Mouse (Mus musculus): Measurements from ENCODE around the gene 1700123O20Rik.

Gene 1700123O20Rik

DNA sequence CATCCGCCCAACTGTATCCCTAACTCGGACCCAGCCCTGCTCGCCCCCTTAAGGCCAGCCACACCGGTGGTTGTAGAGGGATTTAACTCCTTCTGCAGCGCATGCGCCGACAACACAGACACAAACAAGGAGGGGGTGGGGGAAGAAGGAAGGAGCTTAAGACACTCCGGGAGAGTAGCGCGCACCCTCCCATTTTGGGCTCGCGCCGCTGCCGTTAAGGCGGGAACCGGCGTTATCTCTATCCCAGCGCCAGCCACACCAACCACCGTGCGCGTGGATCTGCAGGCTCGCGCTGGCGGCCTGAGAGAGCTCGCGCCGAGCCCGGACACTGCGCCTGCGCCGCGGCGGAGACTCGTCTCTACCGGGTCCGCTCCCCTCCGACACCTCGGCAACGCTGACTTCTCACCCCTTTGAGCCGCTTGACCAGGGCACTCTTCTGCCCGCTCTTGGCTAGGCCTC is at the start of gene 1700123O20Rik:
1700123O20Rik (plus strand) TSS at position 154 of the 459 bp plus-strand sequence.
- in situ Hi-C loops (cut with MboI), result no loop called here

DNA sequence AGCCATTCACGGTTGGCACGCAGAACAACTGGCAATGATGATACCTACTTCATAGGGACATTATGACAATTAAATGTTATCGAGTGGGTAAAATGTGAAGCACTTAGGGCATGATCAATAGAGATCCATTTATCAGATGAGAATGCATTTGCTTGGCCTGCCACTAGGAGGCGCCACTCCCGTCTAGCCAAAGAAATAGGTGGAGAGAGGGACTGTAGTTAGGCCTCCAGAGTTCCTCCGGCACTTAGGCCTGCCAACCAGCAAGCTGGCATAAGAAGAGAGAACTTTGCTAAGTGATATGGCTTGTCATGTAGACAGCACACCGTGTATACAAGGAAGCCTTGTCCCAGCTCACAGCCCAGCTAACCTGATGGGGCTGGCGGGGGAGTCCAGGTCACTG is 49.1 kb upstream of the 1700123O20Rik start:
- in situ Hi-C loops (cut with MboI), result no loop called here

DNA sequence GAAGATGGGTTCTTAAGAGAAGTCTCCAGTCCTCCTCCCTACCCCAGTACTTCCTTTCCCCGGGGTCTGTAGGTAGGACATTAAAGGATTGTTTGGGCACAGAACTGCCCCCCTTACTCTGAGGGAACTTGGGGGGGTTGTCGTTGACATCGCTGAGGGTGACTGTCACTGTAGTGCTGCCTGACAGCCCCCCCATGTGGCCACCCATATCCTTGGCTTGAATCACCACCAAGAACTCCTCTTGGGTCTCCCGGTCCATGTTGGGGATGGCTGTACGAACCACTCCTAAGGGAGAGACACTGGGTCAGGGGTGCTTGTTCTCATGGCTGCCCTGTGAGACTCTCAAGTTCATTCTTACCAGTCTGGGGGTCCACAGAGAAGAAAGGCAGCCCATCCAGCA is 47.8 kb upstream of the 1700123O20Rik start:
- in situ Hi-C loops (cut with MboI), result no loop called here

DNA sequence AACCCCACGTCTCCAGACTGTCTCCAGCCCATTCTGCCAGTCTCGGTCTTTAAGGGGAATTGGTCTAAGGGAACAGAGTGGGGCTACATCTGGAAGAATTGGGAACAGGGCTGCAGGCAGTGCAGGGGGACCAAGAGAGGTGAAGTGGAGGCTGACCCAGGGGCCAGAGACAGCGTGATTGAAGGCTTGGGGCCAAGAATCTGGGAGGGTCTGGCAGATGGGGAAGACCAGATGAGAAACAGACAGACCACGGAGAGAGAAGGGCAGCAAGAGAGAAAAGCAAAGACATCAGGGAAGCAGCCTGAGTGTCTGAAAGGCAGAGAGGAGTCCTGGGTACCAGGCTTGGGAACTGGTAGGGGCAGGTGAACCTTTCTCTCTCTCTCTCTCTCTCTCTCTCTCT is 45.9 kb upstream of the 1700123O20Rik start:
- in situ Hi-C loops (cut with MboI), result no loop called here

DNA sequence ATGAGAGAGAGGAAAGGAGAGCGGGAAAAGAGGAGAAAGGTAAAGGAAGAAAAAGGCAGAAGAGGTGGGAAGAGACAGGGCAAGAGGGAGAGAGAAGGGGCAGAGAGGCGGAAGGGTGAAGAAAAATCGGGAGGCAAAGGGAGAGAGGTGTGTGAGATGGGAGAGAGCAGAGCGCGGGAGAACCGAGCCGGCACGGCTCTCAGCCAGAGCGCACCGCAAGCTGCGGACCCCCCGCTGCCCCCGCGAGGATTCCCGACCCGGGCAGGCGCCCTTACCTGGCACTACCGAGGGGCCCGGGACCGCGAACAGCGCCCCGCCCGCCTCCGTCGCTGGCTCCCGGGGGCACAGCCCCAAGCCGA is 45.1 kb upstream of the 1700123O20Rik start, which contains the start of gene Gm17606:
Gm17606 (plus strand) TSS at position 7 of the 359 bp plus-strand sequence.
- in situ Hi-C loops (cut with MboI), result no loop called here

DNA sequence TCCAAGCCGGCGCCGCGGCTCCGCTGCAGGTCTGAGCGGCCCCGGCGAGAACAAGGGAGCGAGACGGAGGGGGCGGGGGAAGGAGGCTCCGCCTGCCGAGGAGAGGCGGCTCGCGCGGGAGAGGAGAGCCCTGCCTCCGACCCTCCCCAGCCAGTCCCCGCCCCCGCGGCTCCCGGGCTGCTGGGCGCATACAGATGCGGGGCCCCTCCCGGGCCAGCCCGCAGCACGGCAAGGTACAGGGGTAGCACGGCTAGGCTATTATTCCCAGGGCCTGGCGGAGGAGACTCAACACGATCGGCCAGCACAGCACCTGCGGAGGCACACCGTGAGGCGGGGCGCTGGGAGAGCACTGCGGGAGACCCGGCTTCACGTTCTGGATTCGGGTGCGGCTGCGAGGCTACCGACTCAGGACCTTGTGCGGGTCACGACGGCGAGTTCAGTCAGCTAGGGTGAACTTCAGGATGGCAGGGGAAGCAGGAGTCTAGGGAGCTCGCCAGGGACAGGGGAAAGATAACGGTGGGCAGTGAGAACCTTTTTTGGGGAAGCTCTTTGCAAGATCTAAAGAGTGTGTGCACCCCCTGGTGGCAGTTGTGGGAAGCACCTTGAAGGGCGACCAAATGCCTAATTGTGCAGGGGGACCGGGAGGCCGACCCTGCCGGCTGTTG is 44.6 kb upstream of the 1700123O20Rik start, which contains the start of gene Cdh24:
Cdh24 (minus strand) TSS at position 60 of the 665 bp plus-strand sequence.
- in situ Hi-C loops (cut with MboI), result no loop called here

DNA sequence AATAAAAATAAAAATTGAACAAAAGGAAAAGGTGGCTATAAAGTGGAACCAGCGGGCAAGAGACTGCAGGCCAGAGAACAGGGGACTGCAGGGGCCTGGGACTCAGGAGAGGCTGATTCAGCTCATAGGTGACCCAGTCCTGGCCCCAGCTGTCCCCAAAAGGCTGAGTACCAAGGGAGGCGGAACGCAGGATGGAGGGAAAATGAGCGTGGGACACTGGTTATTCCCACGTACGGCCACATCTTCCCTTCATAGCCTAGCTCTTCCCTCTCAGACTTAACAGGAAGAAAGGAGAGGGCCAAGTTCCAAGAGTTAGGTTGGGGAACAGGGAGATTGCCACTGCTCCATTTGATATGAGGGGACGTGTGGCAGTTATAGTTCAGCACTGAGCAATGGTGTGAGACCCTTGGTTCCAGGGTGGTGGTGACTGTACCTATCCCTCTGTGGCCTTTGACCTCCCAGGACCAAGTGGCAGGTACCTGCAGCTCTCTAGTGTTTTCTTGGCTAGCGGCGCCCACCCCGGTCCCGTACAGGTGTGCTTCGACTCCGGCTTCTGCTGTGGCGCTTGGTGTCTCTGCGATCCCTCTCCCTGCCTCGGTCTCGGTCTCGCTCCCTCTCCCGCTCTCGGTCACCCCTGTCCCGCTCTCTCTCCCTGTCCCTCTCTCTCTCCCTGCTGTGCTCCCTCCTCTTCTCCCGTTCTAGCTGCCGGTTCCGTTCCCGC is 43.6 kb upstream of the 1700123O20Rik start:
- in situ Hi-C loops (cut with MboI), result no loop called here

DNA sequence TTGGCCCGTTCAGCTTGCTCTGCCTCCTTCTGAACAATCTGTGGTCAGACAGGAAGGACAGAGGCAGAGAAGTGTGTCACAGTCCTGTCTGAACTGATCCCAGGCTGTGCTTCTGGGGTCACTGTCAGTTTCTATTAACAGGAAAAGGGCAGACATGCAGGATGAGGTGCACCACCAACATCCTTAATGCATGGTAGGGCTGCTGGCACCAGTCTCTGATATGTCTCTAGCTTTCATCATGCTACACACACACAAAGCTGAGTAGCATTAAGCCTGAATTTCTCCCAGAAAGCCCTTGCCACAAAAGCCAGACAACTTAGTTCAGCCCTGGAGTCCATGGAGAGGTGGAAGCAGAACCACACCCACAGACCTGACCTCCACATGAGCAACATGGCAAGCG is 43.0 kb upstream of the 1700123O20Rik start:
- in situ Hi-C loops (cut with MboI), result no loop called here

DNA sequence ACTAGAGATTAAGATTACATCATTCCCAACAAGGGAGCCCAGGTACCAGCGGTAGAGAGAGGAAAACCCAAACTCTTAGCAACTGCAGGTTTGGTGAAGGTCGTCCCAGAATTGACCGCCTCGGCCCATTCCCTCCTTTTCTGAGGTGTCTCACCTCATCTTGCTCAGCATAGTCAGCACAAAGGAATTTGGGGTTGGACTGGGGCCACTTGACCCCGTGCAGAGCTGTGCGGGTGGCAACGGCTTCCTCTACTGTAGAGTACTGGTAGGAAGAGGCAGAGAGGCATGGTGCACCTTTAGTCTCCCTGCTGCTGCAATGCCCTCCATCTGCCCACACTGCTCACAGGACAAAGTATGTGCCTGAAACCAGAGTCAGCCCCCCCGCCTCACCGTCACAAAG is 41.7 kb upstream of the 1700123O20Rik start:
- in situ Hi-C loops (cut with MboI), result no loop called here

DNA sequence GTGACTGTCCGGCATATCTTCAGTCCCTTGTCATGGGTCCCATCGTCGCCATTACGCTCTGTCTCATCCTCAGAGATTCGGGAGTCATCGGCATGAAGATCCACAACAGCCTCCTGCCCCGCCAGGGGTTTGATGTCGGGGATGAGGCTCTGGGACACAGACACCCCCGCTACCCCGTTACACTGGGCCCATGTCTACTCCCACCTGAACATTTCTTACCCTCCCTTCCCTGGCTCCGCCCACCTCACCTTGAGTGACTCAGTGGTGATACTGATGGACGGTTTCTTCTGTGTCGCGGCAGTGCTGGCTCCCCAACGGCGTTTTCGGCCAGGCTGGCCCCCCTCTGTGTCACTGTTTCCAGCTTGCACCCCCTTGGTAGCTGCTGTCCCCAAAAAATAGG is 39.6 kb upstream of the 1700123O20Rik start:
- in situ Hi-C loops (cut with MboI), result no loop called here

DNA sequence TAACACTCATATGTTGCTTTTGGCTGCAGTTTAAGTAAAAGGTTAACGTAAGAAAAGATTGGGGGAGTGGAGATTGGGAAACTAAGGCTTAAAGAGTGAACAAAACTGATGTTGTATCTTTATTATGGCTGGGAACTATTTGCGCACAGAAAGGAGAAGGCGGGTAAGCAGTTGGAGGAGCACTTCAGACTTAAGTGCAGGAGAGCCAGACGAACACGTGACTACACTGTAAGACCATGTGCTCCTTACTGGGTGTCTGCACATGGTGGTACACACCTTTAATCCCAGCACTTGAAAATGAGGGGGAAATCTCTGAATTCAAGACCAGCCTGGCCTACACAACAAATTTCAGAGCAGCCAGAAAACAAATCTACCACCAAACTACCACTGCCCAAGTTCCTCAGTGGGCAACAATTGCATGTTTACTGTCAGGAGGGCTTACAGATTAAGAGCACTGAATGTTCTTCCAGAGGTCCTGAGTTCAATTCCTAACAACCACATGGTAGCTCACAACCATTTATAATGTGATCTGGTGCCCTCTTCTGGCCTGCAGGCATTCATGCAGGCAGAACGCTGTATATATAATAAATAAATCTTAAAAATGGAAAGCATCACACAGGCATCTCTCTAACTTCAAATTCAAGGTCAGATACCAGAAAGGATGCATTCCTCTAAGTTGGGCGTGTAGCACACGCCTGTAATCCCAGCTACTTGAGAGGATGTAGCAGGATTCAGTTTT is 38.9 kb upstream of the 1700123O20Rik start:
- in situ Hi-C loops (cut with MboI), result no loop called here

DNA sequence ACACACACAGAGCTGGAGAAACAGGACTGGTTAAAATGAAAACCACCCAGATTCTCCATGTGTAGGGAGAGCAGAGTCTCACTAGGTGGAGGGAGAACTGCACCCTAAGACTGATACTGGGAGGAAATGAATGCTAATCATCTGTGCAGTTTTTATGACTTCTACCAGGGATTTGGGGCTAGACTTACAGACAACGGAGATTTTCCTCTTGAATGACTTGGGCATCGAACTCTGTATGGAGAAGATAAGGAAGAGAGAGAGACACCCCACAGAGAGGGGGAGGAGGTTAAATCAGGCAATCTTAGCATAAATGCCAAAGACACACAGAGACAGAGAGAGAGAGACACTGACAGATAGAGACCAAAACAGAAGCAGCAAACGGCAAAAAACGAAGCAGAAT is 38.1 kb upstream of the 1700123O20Rik start:
- in situ Hi-C loops (cut with MboI), result no loop called here

DNA sequence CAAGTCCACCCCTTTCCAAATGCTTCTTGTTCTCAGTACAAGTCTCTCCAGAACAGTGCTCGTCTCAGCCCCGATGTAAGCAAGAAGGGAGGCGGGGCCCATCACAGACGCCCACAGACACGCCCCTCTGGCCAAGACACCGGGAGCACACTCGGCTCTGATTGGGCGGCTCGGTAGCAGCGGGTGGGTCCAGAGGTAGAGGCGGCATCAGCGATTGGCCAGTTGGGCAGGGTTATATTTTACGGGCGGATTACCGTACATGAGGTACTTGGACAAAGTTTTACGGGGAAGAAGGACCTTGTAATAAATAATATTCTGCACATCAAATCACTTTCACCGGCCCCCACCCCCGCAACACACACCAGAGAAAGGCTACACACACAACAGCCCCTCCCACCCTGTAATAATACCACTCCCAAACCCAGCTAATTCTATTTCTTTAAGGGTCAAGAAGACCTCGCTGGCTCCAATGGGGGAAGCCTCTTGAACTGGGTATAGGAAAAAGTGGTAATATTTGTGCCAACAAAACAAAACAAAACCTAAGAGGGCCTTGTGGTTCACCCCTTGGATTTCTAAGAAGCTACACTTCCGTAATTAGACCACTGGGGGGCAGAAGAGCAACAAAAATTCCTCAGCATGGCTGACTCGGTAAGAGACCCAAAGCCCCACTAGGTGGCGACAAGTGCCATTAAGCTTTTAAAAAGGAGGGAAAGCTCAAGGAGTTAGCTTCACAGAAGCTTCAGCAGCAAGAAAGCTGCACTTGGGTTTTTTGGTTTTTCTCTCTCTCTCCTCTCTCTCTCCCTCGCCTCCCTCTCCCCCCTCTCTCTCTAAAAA is 35.2 kb upstream of the 1700123O20Rik start:
- in situ Hi-C loops (cut with MboI), result loop anchor here (25.0 kb wide), 1 partner anchor 589 kb away; no protein-coding TSS in a partner anchor

DNA sequence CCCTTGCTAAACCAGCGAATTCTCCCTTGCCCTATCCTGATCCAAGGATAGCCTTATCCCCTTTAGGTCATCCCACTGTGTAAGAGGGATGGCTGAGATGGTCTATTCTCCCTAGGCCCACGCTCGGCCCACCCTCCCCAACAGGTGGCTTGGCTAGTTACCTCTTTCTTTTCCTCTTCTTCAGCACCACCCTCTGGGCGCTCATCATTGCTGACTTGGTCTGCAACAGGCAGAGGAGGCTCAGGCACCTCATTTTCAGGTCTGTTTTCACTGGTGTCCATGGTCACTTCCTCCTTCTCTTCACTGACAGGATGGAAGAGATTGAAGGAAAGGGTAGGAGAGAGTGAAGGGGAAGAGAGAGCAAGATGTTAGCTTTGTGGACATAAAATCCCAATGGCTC is 34.5 kb upstream of the 1700123O20Rik start:
- in situ Hi-C loops (cut with MboI), result loop anchor here (25.0 kb wide), 1 partner anchor 589 kb away; no protein-coding TSS in a partner anchor

DNA sequence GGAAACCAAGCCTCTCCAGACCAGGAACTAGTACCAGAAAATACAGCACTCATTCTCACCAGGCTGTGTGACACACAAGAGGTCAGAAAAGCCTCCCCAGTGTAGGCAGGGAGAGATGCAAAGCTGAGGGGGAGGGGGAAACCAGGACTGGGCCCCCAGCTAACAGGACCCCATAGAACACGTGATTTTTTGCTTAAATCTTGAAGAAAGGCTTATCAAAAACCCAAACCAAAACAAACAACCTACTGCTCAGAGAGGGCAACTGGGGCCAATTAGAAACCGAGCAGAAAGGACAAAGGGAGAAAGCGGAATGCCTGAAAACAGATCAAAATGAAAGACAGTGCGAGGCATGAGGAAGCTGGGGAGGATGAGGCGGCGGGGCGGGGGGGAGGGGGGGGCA is 33.2 kb upstream of the 1700123O20Rik start:
- in situ Hi-C loops (cut with MboI), result loop anchor here (25.0 kb wide), 1 partner anchor 590 kb away; no protein-coding TSS in a partner anchor

DNA sequence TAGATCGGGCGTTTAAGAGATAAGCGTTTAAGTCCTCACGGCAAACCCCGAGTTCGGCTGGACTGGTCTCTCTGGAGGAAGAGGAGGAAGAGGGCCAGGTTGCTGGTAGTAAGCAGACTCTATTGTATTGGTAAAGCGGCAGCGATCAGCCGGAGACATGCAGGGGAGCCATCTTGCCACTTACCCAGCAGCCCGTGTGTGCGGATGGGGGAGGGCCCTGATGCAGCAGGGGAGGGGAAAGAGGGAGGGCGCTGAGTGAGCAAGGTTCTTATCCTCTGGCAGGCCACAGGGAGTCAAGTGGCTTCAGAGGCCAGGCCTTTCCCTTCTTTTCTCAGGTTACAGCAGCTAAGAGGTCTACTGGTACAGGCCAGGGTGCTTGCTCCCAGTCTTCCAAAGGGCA is 32.5 kb upstream of the 1700123O20Rik start:
- in situ Hi-C loops (cut with MboI), result loop anchor here (25.0 kb wide), 1 partner anchor 591 kb away; no protein-coding TSS in a partner anchor

DNA sequence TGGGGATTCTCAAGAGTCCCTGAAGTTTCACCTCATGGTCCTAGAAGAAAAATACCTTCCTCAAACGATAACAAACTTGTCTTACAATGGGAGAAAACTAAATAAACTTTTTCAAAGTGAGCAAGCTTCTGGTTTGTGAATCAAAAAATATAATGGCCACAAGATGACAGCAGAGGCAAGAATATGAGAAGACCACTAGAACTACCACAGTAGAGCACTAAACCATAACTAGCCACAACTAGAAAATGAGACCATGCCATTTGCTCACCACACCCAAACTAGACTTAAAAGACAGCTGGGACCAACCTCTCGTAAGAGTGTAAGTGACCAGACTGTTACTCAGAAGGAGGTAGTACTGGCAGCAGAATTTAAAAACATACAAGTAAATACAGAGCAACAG is 26.0 kb upstream of the 1700123O20Rik start:
- in situ Hi-C loops (cut with MboI), result loop anchor here (25.0 kb wide), 1 partner anchor 598 kb away; no protein-coding TSS in a partner anchor

DNA sequence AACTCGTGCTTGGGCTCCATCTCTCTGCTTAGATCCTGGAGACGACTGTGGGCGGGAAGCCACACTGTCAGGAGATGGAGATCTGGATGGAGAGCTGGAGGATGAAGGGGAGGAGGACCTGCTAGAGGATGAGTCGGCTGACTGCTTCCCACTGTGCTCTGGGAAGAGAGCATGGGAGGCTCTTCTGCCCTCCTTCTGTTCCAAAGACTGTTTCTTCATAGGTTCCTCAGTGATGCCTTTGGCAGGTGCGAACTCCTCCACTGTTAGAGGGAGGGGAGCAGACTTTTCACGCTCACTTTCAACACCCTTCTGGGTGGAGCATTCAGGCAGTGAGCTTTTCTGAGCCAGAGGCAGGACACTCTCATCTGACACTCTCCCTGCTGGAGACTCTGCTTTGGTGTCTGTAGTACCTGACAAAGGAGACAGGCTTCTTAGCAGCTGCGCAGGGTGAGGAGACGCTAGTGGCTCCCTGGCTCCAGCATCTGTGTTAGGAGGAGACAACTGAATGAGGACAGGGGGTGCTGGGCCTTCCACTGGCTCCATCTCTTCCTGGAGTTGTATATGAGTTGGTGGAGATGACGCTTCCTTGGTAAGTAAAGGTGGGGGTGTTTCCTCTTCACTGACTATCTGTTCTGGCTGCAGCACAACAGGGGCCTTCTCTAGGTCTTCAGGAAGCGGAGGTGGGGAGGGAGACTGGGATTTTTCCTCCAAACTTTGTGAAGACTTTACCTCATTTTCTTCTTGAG is 21.4 kb upstream of the 1700123O20Rik start:
- in situ Hi-C loops (cut with MboI), result loop anchor here (25.0 kb wide), 1 partner anchor 602 kb away; no protein-coding TSS in a partner anchor

DNA sequence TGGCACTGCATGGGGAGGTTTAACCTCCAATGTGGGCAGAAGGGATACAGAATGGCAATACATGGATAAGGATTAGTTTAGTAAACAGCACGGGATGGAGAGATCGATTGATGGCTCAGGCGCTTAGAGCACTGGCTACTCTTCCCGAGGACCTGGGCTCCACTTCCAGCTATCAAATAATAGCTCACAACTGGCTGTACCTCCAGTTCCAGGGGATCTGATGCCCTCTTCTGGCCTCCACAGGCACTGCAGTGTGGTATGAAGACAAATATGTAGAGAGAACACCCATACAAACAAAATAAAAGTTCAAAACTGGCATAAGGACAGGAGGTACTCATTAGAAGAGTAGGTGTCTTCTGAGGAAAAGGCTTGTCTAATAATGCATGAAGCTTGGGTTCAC is 16.6 kb upstream of the 1700123O20Rik start:
- in situ Hi-C loops (cut with MboI), result loop anchor here (25.0 kb wide), 1 partner anchor 607 kb away; no protein-coding TSS in a partner anchor

DNA sequence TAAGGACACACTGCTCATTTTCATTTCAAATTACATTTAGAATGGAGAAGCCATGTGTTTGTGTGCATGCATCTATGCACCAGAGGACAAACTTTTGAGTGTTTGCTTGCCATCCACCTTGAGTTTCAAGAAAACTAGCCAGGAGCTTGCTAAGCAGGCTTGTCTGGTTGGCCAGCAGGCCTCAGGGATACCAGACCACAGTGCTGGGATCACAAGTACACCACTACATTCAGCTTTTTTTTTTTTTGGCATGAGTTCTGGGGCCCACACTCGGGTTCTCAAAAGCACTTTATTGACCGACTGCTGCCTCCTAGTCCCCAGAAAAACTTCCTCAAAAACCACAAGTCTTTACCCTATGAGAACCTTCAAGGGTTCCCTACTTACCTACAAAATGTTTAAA is 11.7 kb upstream of the 1700123O20Rik start:
- in situ Hi-C loops (cut with MboI), result loop anchor here (25.0 kb wide), 1 partner anchor 612 kb away; no protein-coding TSS in a partner anchor
